Mouse (Mus musculus) bone marrow, adult 2 months (tissue): Measurements from ENCODE around the gene Sort1.

Experiments
- CTCF ChIP-seq: fragments of 200-500 bp; IDR thresholded peaks from 2 replicates; pipeline ENCODE4 v1.5.1; 2011; ENCODE audit warnings: low read length, control low read depth; ENCODE audit not compliant: control insufficient read depth, insufficient read depth
- POLR2A ChIP-seq: fragments of 200-500 bp; IDR thresholded peaks from 2 replicates; pipeline ENCODE4 v1.6.1; 2011; ENCODE audit warnings: low read depth, mild to moderate bottlenecking, control low read depth, low read length, borderline replicate concordance; ENCODE audit not compliant: control insufficient read depth

- no peak for TF ChIP-seq CTCF
- TF ChIP-seq POLR2A, result no peak
Measured at GRCm38 (mm10) chr3:108312414-108312813, 28.5 kb downstream of the Sort1 start.
